Mouse (Mus musculus) lung, adult 2 months (tissue): ENCODE measurements around the gene Tmem205. TPM values are rescaled to one million over a fixed set of nuclear protein-coding genes. Genes with fewer than 3 reads are reported as not detected.

ENCODE experiments used
- DNase-seq: peaks from one replicate; pipeline ENCODE4 v3.0.0; 2022
- H3K4me1 ChIP-seq: fragments of 200-500 bp; 2 replicates; pipeline ENCODE4 v1.6.1; 2011; ENCODE audit warnings: low read length; ENCODE audit not compliant: control insufficient read depth, insufficient read depth
- H3K4me3 ChIP-seq: fragments of 200-500 bp; replicated peaks from 2 replicates; pipeline ENCODE3; 2011; ENCODE audit warnings: low read depth, mild to moderate bottlenecking, control low read depth, low read length; ENCODE audit errors: extremely low read depth
- CTCF ChIP-seq: fragments of 200-500 bp; IDR thresholded peaks from 2 replicates; pipeline ENCODE4 v1.5.1; 2011; ENCODE audit warnings: mild to moderate bottlenecking, low read length, control low read depth; ENCODE audit not compliant: insufficient read depth
- POLR2A ChIP-seq: fragments of 200-500 bp; IDR thresholded peaks from 2 replicates; pipeline ENCODE4 v1.6.1; 2011; ENCODE audit warnings: low read depth, mild to moderate bottlenecking, control low read depth, low read length, borderline replicate concordance; ENCODE audit errors: extremely low read depth
- WGBS: fragments of 180-500 bp; shearing (Covaris S2); methylation state at CpG from one replicate; pipeline ENCODE4 v1.1.7; 2018; 5-methylcytosine and 5-hydroxymethylcytosine counted together
- polyA plus RNA-seq: library from polyadenylated mRNA; depleted of rRNA; stranded (reverse); fragments of >200 nt; gene quantifications from 2 replicates; pipeline ENCODE4 v1.2.3, GENCODE M21; 2012; rRNA removed

Gene Tmem205
- 190 and 194 TPM in 2 replicates for polyA plus RNA-seq

- H3K4me3 ChIP-seq: peak within 1 kb of the TSS; percentile 67
- DNase-seq: peak; percentile 87
- H3K4me1 ChIP-seq: peaks cover 10% of the 10 kb centered on the region
- WGBS: under 1% methylated on average over 28 of the region's 28 CpGs
- peak; percentile 96 for TF ChIP-seq POLR2A
- no peak for TF ChIP-seq CTCF
These were observed at the start of gene Tmem205, which contains the start of gene Ccdc159 for GRCm38 (mm10) chr9:21927208-21927753. Tmem205 (minus strand) TSS chr9:21927556. Ccdc159 (plus strand) TSS chr9:21927471.

- TF ChIP-seq CTCF: no peak
- no peak for TF ChIP-seq POLR2A
- no peak for DNase-seq
- H3K4me1 ChIP-seq: no peaks in the 10 kb centered on the region
- H3K4me3 ChIP-seq: no peak overlapping the region
- 83% methylated on average over 10 of the region's 10 CpGs for WGBS
These were observed 49.3 kb upstream of the Tmem205 start for GRCm38 (mm10) chr9:21976626-21977175.

- WGBS: 75% methylated on average over 4 of the region's 4 CpGs
- TF ChIP-seq CTCF: no peak
- no peak for TF ChIP-seq POLR2A
- Histone ChIP-seq H3K4me3 (no peak overlapping the region), H3K4me1 (no peaks in the 10 kb centered on the region)
- no peak for DNase-seq
These were observed 41.9 kb upstream of the Tmem205 start for GRCm38 (mm10) chr9:21969304-21969703.

DNA sequence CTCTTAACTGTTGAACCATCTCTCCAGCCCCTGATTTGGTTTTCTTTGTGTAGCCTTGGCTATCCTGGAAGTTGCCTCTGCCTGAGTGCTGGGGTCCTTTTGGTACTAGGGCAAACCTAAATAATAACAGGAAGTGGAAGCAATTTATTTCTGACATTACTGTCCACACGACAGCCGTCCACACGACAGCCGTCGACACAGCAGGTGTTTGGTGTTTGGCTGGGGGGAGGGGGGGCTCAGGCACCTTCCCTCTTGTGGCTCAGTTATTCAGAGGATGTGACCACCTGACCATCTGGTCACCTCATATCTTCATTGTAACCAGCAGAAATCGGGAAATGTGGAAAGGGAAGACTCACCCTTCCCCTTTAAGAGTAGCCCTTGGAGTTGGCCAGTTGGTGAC lies 41.5 kb upstream of the Tmem205 start:
- TF ChIP-seq CTCF (no peak), POLR2A (no peak)
- WGBS: 41% methylated on average over 6 of the region's 6 CpGs
- no peak for DNase-seq
- Histone ChIP-seq H3K4me3 (no peak overlapping the region), H3K4me1 (no peaks in the 10 kb centered on the region)

DNA sequence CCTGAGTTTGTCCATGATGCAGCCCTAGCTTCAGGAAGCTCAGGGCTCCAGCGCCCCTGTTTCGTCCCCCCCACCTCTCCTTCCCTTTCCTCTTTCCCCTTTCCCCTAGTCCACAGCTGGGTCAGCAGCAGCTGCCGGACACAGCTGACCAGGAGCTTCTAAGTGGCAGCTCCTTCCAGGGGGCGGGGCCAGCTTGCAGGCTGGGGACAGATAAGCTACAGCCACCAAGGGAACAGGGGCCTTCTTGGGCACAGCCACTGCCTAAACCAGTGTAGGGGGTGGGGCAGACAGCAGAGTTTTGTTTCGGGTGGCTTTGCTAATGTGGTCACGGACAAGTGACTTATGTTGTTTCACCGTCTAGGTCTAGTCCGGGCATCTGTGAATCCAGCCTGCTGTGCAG lies 36.1 kb upstream of the Tmem205 start, which contains the start of gene Epor:
TSS of gene Epor (minus strand) at position 90 of the 400 bp plus-strand sequence.
- no peak for DNase-seq
- WGBS: 21% methylated on average over 8 of the region's 8 CpGs
- TF ChIP-seq CTCF (no peak), POLR2A (no peak)
- peak within 1 kb of the TSS; percentile 25 for H3K4me3 ChIP-seq
- peaks cover 22% of the 10 kb centered on the region for H3K4me1 ChIP-seq

GRCm38 (mm10) chr9:21962416-21963059 lies 35.2 kb upstream of the Tmem205 start:
- Histone ChIP-seq H3K4me3 (peak overlapping the region; percentile 25), H3K4me1 (peaks cover 22% of the 10 kb centered on the region)
- 4% methylated on average over 34 of the region's 34 CpGs for WGBS
- DNase-seq: peak; percentile 46
- TF ChIP-seq CTCF: no peak
- no peak for TF ChIP-seq POLR2A

DNA sequence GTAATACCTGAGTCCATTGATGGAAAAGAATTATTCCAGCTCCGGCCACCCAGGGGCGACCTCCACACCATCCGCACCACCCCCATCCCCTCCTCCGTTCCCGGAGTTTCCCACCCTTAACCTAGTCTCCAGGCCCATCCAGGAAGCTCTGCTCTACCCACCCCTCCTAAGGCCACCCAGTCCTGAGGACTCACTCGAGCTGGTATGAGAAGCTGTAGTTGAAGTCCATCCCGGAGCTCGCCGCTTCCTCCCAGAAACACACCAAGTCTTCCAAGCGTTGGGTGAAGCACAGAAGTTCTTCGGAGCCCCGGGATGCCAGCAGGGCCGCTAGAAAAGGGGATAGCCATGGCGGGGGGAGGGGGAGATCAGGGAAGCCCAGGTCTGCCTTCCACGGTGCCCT lies 34.7 kb upstream of the Tmem205 start:
- under 1% methylated on average over 15 of the region's 15 CpGs for WGBS
- DNase-seq: no peak

DNA sequence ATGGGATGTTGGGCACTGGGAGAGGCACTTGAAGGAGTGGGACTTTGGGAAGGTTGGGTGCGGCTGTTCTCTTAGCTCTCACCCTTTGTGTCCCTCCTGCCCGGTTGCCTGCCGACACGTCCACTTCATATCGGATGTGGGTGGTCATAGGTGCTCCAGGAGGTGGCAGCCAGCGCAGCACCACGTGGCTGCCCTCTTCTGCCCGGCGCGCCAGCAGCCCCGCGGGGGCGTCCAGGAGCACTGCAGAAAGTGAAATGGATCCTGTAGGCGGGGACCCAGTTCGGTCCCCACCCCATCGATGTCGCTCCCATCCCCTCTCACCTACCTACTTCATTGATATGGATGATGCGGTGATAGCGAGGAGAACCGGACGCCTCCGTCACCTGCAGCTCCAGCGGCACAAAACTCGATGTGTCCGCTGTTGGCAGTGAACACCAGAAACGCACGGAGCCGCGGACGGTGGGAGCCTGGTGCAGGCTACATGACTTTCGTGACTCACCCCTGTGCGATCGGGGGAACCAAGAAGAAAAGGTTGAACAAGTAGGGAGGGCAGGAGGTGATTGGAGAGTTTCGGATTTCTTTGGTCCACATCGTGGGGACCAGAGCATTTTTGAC lies 34.1 kb upstream of the Tmem205 start:
- H3K4me1 ChIP-seq: peaks cover 22% of the 10 kb centered on the region
- TF ChIP-seq CTCF (no peak), POLR2A (no peak)
- WGBS: 5% methylated on average over 35 of the region's 35 CpGs
- H3K4me3 ChIP-seq: peak overlapping the region; percentile 43
- peak; percentile 18 for DNase-seq

More for the DNA sequence above, 34.7 kb upstream of the Tmem205 start:
- no peak for TF ChIP-seq CTCF
- no peak for TF ChIP-seq POLR2A
- peak overlapping the region; percentile 25 for H3K4me3 ChIP-seq
- H3K4me1 ChIP-seq: peaks cover 22% of the 10 kb centered on the region

- 25% methylated on average over 26 of the region's 26 CpGs for WGBS
- Histone ChIP-seq H3K4me3 (no peak overlapping the region), H3K4me1 (peaks cover 22% of the 10 kb centered on the region)
- TF ChIP-seq POLR2A (no peak), CTCF (no peak)
- peak; percentile 38 for DNase-seq
These were observed 33.3 kb upstream of the Tmem205 start for GRCm38 (mm10) chr9:21960558-21961208.
